ENCODE assay signal across 9 mouse cellular contexts in the genomic region with DNA sequence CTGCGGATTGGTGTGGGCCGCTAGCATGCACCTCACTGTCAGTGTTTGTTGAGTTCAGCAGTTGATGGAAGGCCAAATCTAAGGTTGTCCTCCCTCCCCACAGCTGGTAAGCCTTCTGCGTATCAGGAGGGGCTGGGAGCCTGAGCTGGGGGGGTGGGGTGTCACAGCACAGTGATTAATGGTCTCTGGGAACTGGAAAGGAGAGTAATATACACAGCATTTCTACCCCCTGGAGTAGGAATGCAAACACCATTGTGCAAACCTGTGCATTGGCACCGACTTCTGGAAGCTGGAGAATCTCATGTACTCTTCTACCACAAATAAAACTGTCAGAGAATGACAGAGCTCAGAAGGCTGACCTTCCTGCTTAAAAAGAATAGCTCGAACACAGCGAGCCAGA. TPM values are rescaled to one million over a fixed set of nuclear protein-coding genes. Genes with fewer than 3 reads are reported as not detected.
DNase-seq lines count a peak whose midpoint lies in the region; ATAC-seq and TF ChIP-seq lines count a peak whose summit lies in the region.
"Had no signal": no experiment of that assay in that cellular context is flagged by ENCODE, and none has a peak within 500 bp of the region (broad histone marks: within the 10 kb centered on the region; RNA-seq: fewer than 3 reads in every experiment).

No protein-coding gene starts in this region.

- H3K9ac ChIP-seq in midbrain, postnatal 0 days (replicated peaks; ENCODE audit: low read length, poor library complexity, severe bottlenecking): no peak overlapping the region
- H3K9ac ChIP-seq in liver, embryonic 11.5 days (ENCODE audit: low read depth, low read length): no peak overlapping the region
- H3K9ac ChIP-seq: limb, embryonic 15.5 days had no signal

- no peak overlapping the region for H3K4me3 ChIP-seq in midbrain, postnatal 0 days (ENCODE audit: low read depth, low read length)
- H3K4me3 ChIP-seq in liver, embryonic 11.5 days (ENCODE audit: low read depth, low read length): no peak overlapping the region
- H3K4me3 ChIP-seq: limb, embryonic 15.5 days had no signal

- H3K4me2 ChIP-seq in midbrain, postnatal 0 days (ENCODE audit: low read depth, low read length, poor library complexity, severe bottlenecking): no peak overlapping the region
- H3K4me2 ChIP-seq in liver, embryonic 11.5 days: no peak overlapping the region
- H3K4me2 ChIP-seq: limb, embryonic 15.5 days had no signal

- peaks cover 2% of the 10 kb centered on the region; the same call in 1 of the 2 replicates for H3K4me1 ChIP-seq in midbrain, postnatal 0 days (ENCODE audit: insufficient read depth, low read length)
- peaks cover 17% of the 10 kb centered on the region for H3K4me1 ChIP-seq in liver, embryonic 11.5 days (replicated peaks; ENCODE audit: control insufficient read depth, insufficient read depth, low read length)

- 37% methylated on average over 6 of the region's 6 CpGs for WGBS in midbrain, postnatal 0 days
- WGBS in liver, embryonic 11.5 days: 58% methylated on average over 6 of the region's 6 CpGs

- peaks cover 15% of the 10 kb centered on the region for H3K36me3 ChIP-seq in midbrain, postnatal 0 days (ENCODE audit: insufficient read depth, low read length)
- peaks cover 13% of the 10 kb centered on the region for H3K36me3 ChIP-seq in liver, embryonic 11.5 days (ENCODE audit: control insufficient read depth, insufficient read depth, low read length)

- ATAC-seq in midbrain, postnatal 0 days (ENCODE audit: low FRiP score): no peak
- no peak for ATAC-seq in liver, embryonic 11.5 days (replicated peaks; ENCODE audit: low FRiP score)

- DNase-seq in adrenal gland, postnatal 36 days: peak; percentile 27 to 33
- DNase-seq in adrenal gland, adult 8-10 months: no peak
- peak; percentile 47 to 48 for DNase-seq in heart, adult 9 months (ENCODE audit: low spot score in 2 of 2)
- peak; percentile 6 to 17 for DNase-seq in kidney, adult 8-10 months
- DNase-seq in midbrain, postnatal 0 days (ENCODE audit: low spot score): peak; percentile 6
- DNase-seq in liver, embryonic 11.5 days (ENCODE audit: low spot score): no peak
- no peak for DNase-seq in left cerebral cortex, adult 11 months (ENCODE audit: low spot score)
- DNase-seq in spleen, postnatal 10 days (ENCODE audit: low spot score in 2 of 2): no peak

- no peaks in the 10 kb centered on the region for H3K27me3 ChIP-seq in midbrain, postnatal 0 days (ENCODE audit: insufficient read depth, low read length)
- H3K27me3 ChIP-seq in liver, embryonic 11.5 days (replicated peaks; ENCODE audit: control insufficient read depth, insufficient read depth, low read length): no peaks in the 10 kb centered on the region
- H3K27me3 ChIP-seq: limb, embryonic 15.5 days had no signal

- H3K27ac ChIP-seq in midbrain, postnatal 0 days (ENCODE audit: low read depth, low read length): no peak overlapping the region
- no peak overlapping the region for H3K27ac ChIP-seq in liver, embryonic 11.5 days (ENCODE audit: low read depth, low read length)
- H3K27ac ChIP-seq: limb, embryonic 15.5 days had no signal

- H3K9me3 ChIP-seq in midbrain, postnatal 0 days (ENCODE audit: low read length): no peaks in the 10 kb centered on the region
- no peaks in the 10 kb centered on the region for H3K9me3 ChIP-seq in liver, embryonic 11.5 days (ENCODE audit: control insufficient read depth, low read length)
- H3K9me3 ChIP-seq: limb, embryonic 15.5 days had no signal

- no peak for TF ChIP-seq CTCF in midbrain, postnatal 0 days (IDR thresholded peaks at IDR 0.05)

RNA-seq across cellular contexts. Expression of a gene that starts 50.2 kb away (rescaled TPM):
- total RNA-seq in adrenal gland, postnatal 36 days (2021): 10 to 100 TPM; 29.2 to 38.7 TPM
- total RNA-seq in adrenal gland, adult 8-10 months (2022): 10 to 100 TPM; 28.9 to 43.8 (median 33.8) TPM
- 48.4 and 61.2 TPM in 2 replicates for total RNA-seq in midbrain, postnatal 0 days (2014; rRNA removed)
- 34.5 and 34.8 TPM in 2 replicates for polyA plus RNA-seq in midbrain, postnatal 0 days (2015; fragmentation: Nextera tagmentation; extraction: Ambion mirVana)
- polyA plus RNA-seq in liver, embryonic 11.5 days (2014; fragmentation: Nextera tagmentation; extraction: Ambion mirVana): 9.7 and 11.8 TPM in 2 replicates

Comparison
In these comparisons a context has a peak if more than half of its experiments do, and no peak if none do; other contexts are left out.
1. DNase-seq: peak in adrenal gland, postnatal 36 days (2 of 2), heart, adult 9 months (2 of 2), kidney, adult 8-10 months (2 of 2) and midbrain, postnatal 0 days (single experiment); none in adrenal gland, adult 8-10 months (single experiment), liver, embryonic 11.5 days (single experiment), left cerebral cortex, adult 11 months (single experiment) and spleen, postnatal 10 days (0 of 2).